Mouse (Mus musculus) lung, adult 18-20 months (tissue): Measurements from ENCODE around the gene Itgae.

Experiments used
- DNase-seq, 2 experiments: peaks; one replicate each; pipeline ENCODE4 v3.0.0; 2022; ENCODE audit warnings: mixed read lengths in 2 of 2

The Itgae gene

DNA sequence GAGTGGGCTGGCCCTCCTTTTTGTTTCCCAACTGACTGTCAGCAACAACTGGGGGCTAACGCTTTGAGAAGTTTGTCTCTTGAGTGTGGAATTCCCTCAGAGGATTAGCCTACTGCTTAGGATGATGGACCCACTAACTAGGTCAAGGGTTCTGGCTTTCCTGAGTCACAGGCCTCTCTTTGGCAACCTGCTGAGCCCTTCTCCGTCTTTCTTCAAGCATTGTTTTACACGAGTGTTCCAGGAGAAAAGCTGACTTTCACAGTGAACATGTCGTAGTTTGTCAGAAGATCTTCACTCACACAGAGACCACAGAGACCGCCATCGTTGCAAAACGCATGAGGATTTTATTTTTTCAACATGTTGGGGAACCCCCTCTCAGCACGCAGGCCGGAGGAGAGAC is 57.8 kb downstream of the Itgae start:
- peak in 1 of 2 experiments; percentile 32 for DNase-seq

DNA sequence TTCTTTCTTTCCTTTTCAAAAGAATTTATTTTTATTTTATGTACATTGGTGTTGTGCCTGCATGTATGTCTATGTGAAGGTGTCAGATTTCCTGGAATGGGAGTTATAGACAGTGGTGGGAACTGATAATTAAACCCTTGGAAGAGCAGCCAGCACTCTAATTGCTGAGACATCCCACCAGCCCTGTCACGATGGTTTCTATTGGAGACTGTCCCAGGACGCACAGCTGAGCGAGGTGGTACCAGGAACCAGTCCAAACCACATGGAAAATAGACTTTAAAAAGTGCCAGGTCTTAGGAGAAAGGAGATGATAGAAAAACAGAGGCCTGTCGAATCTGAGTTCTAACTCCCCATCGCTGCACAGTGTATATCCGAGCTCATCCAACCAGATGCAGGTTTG is 64.7 kb downstream of the Itgae start:
- DNase-seq, result no peak

DNA sequence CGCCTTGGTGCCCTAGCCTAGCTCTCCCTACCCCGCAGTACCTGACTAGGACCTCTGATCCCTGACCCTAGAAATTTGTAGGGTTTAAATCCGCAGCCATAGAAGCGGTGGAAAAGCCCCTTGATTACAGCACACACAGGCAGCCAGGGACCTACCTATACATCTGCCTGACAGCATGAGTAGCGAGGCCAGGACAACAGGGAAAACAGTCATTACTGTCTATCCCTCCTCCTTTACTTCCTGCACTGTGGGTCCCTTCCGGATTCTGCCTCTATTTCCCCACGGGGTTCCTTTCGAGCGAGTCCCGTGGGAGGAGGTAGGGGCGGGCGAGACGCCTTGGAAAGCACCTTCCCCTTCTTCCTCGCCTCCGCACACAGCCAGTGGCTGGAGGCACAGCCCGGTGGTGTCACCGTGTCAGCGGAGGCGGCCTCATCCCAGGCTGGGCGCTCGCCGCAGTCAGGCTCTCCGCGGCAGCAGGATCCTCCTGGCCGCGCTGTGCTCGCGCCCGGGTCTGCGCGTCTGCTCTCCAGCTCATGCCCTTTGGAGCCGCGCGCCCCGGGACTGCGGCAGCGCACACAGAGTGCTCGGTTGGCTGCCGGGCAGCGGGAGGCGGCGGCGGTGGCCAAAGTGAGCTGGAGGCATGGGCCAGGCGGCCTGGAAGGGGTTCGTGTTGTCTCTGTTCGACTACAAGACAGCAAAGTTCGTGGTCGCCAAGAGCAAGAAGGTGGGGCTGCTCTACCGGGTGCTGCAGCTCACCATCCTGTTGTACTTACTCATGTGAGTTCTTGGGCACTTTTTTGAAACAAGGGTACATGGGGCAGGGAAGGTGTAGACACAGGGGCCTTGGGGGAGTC is 69.8 kb downstream of the Itgae start, which contains the start of gene P2rx5:
Gene P2rx5, plus strand, starts transcription at position 465 of the 854 bp plus-strand sequence.
- peak; percentile 40 to 43 for DNase-seq

DNA sequence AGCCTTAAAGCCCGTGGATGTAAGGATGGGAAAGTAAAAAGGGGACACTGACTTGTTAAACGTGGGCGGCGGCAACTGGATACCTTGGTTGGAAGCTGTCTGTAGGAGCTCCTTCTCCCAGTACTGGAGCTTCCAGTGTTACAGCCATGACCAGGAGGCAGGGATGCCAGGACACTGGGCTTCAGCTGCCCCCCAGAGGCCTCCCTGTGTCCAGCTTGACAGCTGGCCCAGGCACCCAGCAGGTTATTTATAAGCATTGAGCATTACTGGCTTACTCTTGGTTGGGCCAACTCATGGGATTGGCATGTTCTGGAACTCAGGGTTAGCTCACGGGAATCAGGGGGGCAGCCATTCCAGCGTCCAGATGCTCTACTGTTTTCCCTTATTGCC is 70.4 kb downstream of the Itgae start:
- DNase-seq, result peak; percentile 62 to 70

DNA sequence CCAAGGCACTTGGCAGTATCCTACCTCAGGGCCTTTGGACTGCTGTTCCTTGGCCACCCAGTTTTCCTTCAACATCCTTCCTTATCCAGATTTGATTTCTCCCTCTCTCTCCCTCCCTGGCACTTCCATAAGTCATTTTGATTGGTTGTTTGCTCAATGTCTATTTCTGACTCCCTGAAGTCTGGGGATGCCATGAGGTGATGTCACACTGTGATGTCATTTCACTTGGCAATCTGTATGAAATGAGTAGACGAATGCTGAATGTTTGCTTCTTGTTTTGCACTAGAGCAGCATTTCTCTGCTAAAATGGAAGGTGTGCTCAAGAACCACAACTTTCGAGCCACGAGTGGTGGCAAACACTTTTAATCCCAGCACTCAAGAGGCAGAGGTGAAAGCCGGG is 71.2 kb downstream of the Itgae start:
- DNase-seq, result no peak

DNA sequence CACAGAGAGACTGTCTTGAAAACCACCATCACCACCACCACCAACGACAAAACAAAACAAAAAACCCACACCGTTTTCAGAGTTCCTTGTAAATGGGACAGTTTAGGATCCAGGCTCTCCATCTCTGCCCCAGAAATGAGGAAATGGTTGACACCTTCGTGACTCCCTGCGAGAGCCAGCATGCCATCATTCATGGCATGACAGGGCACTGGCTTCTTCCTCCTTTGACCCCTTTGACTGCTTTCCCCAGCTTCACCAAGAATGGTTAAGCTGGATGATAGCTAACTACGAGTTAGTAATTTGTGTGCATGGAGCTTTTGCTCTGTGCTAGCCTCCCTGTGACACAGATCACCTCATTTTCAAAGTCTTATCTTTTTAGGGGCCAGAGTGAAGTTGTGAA is 71.9 kb downstream of the Itgae start:
- no peak for DNase-seq

DNA sequence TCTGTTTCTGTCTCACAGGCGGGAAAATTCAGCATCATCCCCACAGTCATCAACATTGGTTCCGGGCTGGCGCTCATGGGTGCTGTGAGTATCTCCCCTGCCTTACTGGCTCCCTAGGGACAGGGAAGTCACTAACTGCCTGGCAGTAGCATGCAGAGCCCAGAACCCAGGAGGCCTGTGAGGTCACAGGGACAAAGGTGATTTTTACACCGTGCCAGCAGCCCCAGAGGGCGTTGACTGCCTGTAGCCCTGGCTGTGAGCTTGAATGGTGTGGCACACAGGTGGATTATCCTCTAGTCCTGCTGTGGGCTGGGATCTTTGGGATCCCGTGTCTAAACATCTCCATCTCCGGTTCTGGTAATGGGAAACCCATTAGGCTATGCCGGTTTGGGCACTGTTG is 77.7 kb downstream of the Itgae start:
- DNase-seq, result no peak

DNA sequence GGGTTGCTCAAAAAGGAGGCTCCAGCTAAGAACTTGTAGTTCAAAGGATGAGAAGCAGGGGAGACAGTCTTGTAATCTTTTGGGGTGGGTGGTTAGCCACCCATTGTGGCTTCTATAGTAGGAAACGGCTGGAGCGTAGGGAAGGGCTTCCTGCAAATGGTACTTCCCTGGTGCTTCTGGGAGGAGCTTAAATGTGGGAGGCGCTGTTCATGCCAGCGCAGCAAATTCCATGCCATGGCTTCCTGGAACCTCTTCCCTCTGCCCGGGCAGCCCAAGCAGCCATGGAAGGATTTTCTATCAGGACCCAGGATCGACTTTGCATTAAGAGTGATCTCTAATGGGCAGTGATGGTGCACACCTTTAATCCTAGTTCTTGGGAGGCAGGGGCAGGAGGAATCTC is 78.2 kb downstream of the Itgae start:
- DNase-seq, result no peak

DNA sequence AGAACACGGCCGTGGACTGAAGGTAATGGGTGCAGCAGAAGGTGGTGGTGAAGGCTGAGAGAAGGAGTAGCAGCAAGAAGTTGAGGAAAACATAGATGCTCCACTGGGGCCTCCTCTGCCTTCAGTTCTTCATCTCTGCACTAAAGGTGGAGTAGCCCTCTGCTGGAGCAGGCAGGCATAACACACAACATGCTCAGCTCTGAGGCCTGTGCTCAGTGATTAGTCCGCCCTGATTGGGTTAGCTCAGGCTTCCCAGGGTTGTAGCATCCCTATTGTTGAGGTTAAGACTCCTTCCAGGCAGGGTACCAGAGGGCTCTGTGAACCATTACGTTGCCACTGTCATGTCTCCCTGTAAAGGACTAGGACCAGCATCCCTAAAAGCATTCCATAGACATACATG is 78.8 kb downstream of the Itgae start:
- DNase-seq, result peak; percentile 42 to 62

DNA sequence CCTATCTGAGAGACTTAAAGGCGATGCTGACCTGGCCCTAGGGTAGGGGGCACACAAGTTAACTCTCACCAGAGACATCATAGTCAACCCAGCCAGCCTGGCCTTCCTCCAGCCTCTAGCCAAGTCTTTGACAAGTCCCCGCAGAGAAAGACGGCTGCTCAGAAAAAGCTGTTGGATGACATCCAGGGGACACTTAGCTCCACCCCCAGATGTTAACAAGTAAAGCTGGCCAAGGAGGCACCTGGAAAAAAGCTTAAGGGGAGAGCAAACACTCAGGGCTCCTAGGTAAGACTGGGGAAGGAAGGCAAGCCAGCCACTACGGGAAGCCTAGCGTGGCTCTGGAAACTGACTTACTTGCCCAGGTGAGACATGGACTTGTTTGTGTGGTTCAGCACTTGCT is 81.8 kb downstream of the Itgae start:
- peak; percentile 92 to 94 for DNase-seq

DNA sequence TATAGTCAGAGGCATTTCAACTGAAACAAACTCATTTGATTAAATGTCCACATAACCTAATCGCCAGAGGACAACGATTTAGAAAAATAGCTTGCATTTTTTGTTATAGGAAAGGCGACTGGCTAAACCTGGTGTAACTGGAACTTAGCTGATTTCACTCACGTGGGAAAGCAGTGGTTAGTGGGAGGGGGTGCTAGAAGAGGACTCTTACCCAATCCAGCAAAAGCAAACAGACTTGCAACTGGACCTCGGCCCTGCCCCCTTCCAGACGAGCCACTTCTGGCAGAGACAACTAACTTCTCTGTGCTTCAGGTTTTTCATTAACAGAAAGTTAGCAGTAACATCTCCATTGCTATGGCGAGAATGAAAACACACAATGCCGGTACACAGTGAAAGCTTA is 85.2 kb downstream of the Itgae start:
- peak; percentile 89 to 93 for DNase-seq

DNA sequence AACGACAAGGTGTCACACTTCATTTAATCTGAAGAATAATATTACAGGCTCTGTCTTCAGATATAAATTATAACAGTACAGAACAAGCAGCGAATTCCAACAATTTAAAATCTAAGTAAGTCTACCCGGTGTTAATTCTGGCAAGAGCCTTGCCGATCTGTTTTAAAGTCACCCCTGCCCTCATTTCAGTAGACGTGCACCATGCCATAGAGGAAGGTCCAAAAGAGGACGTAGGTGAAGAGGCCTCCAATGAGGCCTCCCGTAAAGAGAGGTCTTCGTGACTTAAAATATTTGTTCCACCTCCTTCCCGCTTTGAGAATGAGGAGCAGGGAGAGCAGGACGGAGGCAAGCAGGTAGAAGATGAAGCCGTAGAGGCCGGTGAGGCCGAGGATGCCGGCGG is 85.8 kb downstream of the Itgae start:
- no peak for DNase-seq

DNA sequence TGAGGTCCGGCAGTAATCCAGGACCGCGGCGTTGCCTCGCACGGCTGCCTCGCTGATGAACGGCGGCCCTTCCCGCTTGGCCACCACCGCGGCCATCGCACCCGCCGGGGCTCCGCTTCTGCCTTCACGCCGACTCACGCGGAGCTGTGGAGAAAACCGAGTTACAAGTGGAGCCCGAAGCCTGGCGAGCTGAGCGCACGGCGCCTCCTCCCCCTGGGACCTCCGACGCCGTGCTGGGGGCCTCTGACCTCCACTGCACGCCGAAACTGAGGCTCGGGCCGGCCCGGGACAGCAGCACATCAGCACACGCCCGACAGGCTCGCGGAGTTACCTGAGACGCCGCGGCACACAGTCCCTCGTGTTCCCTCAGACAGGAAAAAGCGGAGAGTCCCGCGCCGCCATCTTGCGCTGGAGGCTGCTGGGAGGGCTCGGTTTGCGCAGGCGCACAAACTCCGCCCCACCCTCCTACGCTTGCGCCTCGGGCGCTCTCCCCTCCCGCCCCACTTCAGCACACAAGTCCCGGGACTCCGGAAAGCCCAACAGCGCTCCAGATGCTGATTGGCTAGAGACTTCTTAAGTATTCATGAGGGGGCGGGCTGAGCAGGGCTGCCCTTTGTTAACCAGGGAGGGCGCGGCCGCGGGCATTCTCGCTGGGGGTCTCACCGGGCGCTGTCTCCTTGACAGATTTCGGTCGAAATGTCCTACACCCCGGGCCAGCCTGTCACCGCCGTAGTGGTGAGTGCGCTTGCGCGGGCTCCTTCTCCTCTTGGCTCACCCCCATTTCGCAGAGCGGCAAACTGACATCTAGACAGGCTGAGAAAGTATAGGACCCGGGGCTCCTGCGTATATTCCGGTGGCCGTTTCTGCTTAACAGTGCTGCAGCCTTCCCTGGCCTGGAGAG is 86.5 kb downstream of the Itgae start, which contains the start of the genes Emc6 and Tax1bp3:
Gene Emc6, minus strand, starts transcription at position 430 of the 901 bp plus-strand sequence.
Gene Tax1bp3, plus strand, starts transcription at position 476 of the 901 bp plus-strand sequence.
- peak; percentile 96 to 98 for DNase-seq

DNA sequence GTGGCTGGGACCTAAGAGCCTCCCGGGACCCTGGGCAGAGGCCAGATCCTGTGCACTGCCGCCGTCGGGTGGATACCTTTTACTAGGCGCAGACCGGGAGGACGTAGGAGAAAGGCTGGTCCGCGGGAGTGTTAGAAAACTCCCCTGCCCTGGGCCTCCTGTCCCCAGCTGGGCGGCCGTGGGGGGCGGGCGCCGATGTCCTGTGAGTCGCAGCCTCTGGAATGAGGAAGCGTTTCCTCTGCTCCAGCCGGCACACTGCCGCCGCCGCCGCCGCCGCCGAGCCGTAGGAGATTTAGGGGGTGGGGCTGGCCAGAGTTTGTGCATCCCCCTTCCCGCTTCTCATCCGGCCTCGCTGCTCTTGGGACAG is 87.1 kb downstream of the Itgae start:
- DNase-seq, result peak; percentile 87 to 91

DNA sequence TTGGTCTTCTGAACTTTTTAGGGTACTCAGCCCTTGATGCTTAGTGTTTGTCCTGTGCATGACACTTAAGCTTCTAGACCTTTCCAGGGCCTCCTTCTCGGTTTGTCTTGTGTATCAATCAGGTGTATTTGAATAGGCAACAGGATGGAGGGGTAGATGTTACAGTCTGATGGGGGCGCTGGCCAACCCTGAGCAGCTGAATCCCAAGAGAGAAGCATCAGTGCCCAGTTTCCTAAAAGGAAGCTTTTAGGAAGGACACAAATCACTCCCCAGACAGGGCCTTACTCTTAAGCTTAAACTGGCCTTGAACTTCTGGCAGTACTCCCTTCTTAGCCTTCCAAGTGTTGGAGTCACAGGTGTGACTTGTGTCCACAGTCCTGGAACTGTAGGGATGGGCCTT is 87.5 kb downstream of the Itgae start:
- no peak for DNase-seq

DNA sequence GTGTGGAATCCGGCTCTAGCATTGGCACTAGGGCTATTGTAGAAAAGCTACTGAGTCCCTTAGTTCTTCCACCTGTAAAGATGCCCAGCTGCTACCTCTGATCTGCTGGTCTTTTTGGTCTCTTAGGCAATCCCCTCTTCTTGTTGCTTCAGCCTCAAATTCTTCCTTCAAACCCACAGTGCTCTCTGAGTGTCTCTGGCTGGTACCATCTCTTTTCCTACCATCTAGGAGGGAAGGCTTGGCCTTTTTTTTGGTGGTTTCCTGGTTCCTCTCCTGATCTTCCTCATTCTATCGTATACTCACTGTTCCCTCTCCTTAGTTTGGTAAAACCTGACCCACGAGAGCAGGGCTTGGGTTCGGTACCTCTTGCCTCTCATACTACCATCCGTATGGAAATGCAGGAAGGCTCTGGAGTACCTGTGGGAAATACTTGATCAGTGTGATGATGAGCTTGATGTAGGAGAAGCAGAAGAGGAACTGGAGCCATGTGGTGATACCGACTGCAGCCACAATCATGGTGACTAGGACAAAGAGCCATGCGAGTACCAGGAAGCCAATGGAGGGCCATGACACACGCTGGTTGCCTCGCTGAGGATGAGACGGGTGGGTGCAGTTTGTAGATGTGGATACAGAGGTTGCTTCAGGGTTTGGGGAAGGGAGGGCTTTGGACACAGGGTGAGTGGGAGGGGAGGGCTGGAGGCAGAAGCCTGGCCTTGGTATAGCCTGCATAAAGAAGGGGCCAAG is 95.7 kb downstream of the Itgae start:
- no peak for DNase-seq

DNA sequence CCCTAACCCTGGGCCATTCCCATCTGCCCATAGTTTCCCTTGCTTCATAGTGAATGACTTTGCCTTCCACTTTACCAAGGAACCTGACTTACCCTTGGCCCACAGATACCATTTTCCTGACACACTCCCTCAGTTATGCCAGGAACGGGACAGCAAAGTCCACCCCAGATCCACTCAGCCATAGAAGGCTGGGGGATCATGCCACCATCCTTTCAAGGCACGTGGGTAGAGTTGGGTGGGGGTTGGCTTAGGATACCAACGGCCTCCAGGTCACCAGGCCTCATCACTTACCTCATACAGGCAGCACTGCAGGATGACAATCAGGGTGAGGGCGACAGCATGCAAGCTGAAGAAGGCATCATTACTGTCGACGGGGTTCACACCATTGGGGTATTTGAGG is 96.8 kb downstream of the Itgae start:
- DNase-seq, result no peak

DNA sequence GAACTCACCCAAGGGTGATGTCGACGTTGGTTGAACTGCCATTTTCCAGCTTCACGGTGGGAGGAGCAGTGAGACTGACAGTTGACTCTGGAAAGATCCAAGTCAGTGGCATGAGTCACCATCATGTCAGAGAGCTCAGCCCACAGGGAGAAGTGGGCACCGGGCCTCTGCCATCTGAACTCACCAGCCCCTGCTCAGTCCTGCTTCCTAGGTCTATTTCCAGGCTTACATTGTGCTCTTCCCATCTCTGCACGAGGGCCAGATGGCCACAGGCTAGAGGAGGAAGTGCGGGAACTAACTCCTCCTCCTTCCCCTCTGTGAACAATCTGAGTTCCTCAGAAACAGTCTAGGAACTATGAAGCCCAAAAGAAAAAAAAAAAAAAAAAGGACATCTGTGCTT is 102.7 kb downstream of the Itgae start:
- DNase-seq, result no peak

DNA sequence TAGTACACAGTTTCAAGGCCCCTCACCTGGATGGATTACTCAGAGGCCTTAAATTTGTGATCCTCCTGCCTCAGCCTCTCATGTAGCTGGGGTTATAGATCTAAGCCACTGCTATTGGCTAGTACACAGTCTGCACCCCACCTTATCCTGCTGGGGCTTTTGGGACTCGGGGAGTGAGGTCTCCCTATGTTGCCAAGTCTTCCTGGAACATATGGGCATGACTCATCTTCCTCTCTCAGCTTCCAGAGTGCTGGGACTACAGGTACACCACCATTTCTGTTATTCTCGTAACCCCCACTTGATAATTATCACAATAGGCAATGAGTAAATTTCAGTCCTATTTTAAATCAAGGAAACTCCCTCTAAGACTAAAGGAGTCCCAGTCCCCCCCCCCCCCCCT is 104.1 kb downstream of the Itgae start:
- no peak for DNase-seq
